Mouse (Mus musculus) frontal cortex, postnatal 10 days (tissue): Measurements from ENCODE around the gene Zfp292.

Experiments used
- DNase-seq, 2 experiments: peaks; one replicate each; pipeline ENCODE4 v3.0.0; 2022; ENCODE audit warnings: low spot score in 2 of 2, mixed read lengths in 1 of 2

Zfp292 gene

GRCm38 (mm10) chr4:34797294-34797983, 85.3 kb downstream of the Zfp292 start:
- DNase-seq: no peak

GRCm38 (mm10) chr4:34796294-34796693, 86.5 kb downstream of the Zfp292 start:
- no peak for DNase-seq

DNA sequence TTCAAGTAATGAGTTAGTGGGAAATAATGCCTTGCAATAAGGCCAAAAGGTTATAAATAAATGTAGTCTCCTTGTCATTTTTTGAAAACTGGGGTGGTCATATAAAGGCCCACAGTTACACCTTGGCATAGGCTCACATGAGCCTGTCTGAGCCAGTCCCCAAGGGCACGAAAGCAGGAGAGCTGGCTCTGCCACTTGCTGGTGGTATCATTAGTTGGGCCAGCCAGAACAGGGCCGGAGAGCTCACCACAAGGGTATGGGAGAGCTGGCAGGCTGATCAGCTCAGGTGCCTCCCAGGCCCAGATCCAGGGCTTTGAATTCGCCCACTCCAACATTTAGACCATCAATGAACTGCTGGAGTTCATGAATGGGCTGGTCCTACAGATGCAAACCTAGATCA, 96.3 kb downstream of the Zfp292 start:
- DNase-seq: no peak

GRCm38 (mm10) chr4:34785646-34786045, 97.1 kb downstream of the Zfp292 start:
- no peak for DNase-seq

DNA sequence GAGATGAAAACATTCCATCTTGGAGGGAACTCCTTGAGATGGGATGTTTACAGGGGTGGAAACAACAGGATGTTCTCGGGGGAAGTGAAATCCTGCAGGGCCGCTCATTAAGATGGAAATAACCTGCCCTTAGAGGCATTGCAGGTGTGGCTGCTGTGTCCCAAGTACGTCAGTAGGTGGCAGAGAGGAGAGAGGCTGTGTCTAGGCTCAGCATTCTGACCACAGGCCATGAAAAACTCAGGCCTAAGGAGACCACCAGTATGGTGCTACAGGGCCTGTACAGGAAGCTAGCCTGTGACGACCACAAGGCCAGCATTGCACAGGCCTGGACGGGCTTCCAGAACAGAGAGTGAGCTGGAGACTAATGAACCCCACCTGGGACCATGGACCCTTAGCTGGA, 97.9 kb downstream of the Zfp292 start:
- DNase-seq: no peak

DNA sequence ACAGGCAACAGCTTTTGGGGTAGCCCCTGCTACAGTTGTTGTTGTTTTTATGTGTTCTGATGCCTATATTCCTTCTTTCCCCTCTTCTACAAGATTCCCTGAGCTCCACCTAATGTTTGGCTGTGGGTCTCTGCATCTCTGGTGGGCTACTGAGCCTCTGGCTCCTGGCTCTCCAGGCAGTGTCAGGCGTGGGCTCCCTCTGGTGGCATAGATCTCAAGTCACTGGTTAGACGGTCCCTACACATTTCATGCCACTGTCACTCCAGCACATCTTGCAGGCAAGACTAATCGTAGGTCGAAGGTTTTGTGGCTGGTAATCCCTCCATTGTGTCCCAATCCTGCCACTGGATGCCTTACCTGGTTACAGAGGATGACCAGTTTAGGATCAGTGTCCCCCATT, 100.0 kb downstream of the Zfp292 start:
- DNase-seq: no peak

DNA sequence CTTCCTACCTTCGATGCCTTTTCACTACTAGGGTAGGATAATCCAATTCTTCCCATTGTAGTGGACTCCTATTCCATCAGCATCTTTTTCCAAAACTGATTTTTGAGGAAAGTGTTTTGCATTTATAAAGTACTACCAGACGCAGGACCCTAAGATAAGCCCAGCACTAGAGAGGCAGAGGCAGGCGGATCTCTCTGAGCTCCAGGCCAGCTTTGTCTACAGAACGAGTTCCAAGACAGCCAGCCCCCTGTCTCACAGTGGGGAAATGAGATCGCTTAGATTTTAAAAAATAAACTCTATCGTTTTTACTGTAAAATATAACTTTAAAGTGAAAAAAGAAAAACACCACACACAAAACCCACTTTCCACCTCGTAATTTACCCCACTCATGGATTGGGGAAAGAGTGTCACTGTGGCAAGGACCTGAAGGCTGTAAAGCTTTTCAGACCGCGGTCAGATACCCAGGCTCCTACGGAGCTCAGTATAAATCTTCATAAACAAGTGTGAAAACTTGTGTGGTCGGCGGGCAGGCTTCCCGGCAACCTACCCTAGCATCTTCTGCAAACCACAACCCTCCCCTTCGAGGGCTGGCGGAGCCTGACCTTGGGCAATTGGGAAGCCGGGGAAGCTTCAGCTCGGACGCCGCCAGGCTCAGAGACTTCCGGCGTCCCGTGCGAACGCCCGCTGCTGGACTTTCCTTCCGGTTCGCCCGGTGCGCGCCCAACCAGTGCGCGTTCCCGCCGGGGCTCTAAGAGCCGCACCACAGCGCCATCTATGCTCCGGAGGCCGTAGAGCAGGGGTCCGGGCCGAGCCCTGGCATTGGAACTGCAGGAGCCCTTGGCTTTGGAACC, 104.9 kb downstream of the Zfp292 start, which contains the start of gene Smim8:
TSS of gene Smim8 (minus strand) at position 747 of the 851 bp plus-strand sequence.
- DNase-seq: peak; percentile 69 to 86

- DNase-seq: no peak
Observed at GRCm38 (mm10) chr4:34771652-34772371, 110.9 kb downstream of the Zfp292 start.

DNA sequence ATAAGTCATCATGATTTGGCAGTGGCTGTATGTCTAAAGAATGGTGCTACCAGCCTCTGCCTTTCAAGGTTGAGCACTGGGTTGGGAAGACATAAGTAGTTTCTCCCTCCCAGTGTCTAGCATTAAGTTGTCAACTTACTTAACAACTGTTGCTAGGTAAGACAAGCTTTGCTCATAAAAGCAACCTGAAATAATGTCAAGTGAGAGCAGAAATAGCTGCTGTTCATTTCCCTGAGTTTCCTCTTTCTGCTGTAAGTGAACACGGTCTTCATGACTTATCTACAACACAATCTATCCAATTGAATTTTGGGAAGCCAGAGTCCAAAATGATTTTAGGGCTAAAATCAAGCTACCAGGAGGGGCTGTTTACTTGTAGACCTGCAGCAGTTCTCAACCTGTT, 126.6 kb downstream of the Zfp292 start, which contains the start of gene Gm136:
TSS of gene Gm136 (minus strand) at position 101 of the 400 bp plus-strand sequence.
- DNase-seq: no peak
